Mouse (Mus musculus) E14TG2a.4 (cell line): ENCODE results near the gene Rrp9.

Experiments
- CTCF ChIP-seq: conservative IDR thresholded peaks from 2 replicates; pipeline ENCODE4 v1.5.1; 2014; ENCODE audit warnings: low read length
- NANOG ChIP-seq: IDR thresholded peaks from 2 replicates; pipeline ENCODE4 v1.6.1; 2014; ENCODE audit warnings: borderline replicate concordance, low read length, mixed read lengths

GRCm38 (mm10) chr9:106504246-106504645 is 28.5 kb downstream of the Rrp9 start:
- TF ChIP-seq CTCF (no peak), NANOG (no peak)
